Mouse (Mus musculus) liver, embryonic 12.5 days (tissue): ENCODE measurements around the gene Mettl7a3. TPM values are rescaled to one million over a fixed set of nuclear protein-coding genes. Genes with fewer than 3 reads are reported as not detected.

ENCODE experiments used
- polyA plus RNA-seq: library from polyadenylated mRNA; unstranded; fragments of >200 nt; fragmentation: Nextera tagmentation; extraction: Ambion mirVana; gene quantifications from 2 replicates; pipeline ENCODE4 v1.2.1, GENCODE M21; 2016

Gene Mettl7a3
- polyA plus RNA-seq, 1 experiment from 2014 or later, result not detected

Other genes with a start within 250 kb of the Mettl7a3 start
- 55.0 and 57.6 TPM in 2 replicates for gene Atf1, start 107.1 kb upstream of the Mettl7a3 start, polyA plus RNA-seq
- not detected in 2 replicates for gene Tmprss12, start 54.1 kb upstream of the Mettl7a3 start, polyA plus RNA-seq
- 4.4 and 5.4 TPM in 2 replicates for gene Mettl7a1, start 30.8 kb upstream of the Mettl7a3 start, polyA plus RNA-seq
- gene Methig1, start 18.2 kb downstream of the Mettl7a3 start, polyA plus RNA-seq, result not detected in 2 replicates
- not detected in 2 replicates for gene Mettl7a2, start 18.3 kb downstream of the Mettl7a3 start, polyA plus RNA-seq
- gene Higd1c, start 29.6 kb downstream of the Mettl7a3 start, polyA plus RNA-seq, result not detected in 2 replicates
- gene Gm5475, start 87.2 kb downstream of the Mettl7a3 start, polyA plus RNA-seq, result 0.06 and 0.08 TPM in 2 replicates
- 56.5 and 59.7 TPM in 2 replicates for gene Slc11a2, start 90.1 kb downstream of the Mettl7a3 start, polyA plus RNA-seq
- gene Letmd1, start 134.1 kb downstream of the Mettl7a3 start, polyA plus RNA-seq, result 18.5 and 20.0 TPM in 2 replicates
- 2.8 and 3.0 TPM in 2 replicates for gene Csrnp2, start 160.6 kb downstream of the Mettl7a3 start, polyA plus RNA-seq
- gene Tfcp2, start 217.1 kb downstream of the Mettl7a3 start, polyA plus RNA-seq, result 7.4 and 9.0 TPM in 2 replicates